Mouse (Mus musculus): ENCODE data around the gene Sephs1.
A peak's percentile ranks its signal among the peaks of the same experiment; 100 is the strongest.
"Not testable (repeated sequence)": the region's sequence is repeated elsewhere in the genome, so short reads cannot be mapped to it uniquely, and the experiment has no call there.

Gene Sephs1

DNA sequence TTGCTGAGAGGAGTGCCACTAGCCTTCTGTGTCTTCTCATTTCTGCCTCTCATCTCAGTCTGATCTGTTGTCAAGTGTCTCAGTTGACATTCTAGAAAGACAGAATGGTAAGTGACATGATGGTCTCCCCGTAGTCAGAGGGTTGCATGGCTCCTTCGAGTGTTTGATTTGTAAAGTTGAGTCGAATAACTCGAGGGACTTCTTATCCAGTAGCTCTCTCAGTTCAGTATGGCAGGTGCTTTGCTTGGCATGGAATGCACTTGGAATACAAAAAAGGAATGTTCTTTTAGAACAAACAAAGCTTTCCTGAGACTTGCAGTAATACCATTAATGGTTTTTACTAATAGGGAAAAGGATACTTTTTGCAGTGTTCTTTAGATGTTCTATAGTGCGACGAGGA is 25.8 kb downstream of the Sephs1 start:
- DNase-seq (ENCODE audit: low read depth, low spot score), result no peak

DNA sequence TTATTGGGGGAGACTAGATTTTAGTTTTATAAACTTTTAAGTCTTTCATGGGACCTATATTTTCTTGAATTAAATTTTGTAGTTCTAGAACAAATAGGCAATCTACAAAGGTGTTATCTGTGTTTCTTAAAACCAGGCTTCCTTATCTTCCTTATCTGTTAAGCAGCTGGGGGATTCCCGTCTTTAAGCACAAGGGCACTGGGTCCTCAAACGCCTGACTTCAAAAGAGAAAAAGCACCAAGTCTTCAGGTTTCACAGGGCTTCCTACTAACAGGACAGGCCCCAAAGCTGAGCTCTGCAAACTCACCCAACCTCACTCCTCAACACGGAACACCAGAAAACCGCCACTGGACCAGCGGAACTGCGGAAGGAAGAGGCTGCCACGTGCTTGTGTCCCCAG is 26.6 kb downstream of the Sephs1 start:
- no peak for DNase-seq (ENCODE audit: low read depth, low spot score)

DNA sequence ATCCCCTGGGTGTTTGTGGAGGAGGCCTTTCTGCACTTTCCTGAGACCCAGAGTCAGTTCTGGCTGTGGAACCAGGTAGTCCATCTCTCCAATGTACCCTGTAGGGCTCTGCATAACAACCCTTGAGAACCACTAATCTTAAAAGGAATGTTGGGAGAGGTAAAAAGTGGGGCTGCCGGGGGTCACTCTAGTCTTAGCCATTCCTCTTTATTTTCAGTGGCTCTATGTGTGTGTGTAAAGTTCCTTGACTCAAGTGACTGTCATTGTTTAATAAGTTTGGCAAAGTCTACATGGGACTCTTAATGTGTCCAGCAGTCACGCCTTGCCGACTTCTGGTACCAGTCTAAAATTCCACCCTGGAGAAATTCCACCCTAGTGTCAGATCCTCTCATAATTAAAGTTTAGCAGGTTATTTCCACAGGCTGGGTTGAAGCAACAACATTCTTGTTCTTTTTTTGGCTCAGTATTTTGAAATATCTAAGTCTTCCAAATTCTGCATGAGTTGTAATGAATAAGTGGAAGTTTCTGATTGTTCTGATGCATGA is 27.5 kb downstream of the Sephs1 start:
- DNase-seq (ENCODE audit: low read depth, low spot score), result no peak

DNA sequence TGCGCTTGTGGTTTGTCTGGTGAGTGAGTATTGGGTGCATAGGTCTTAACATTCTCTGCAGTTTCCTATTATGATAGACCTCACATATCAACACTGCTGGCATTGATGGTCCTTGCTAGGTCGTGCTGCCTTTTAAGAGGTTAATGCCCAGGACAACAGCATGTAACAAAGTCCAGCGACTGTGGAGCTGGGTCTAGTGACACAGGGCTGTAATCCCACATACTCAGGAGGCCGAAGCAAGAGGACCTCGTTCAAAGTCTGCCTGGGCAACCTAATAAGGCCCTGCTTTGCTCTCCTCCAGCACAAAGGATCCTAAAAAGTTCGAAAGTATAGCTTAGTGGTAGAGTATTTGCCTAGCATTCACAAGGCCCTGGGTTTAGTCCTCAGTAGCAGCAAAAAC is 28.5 kb downstream of the Sephs1 start:
- no peak for DNase-seq (ENCODE audit: low read depth, low spot score)

GRCm38 (mm10) chr2:4910521-4910920 is 29.2 kb downstream of the Sephs1 start:
- DNase-seq (ENCODE audit: low read depth, low spot score), result no peak

GRCm38 (mm10) chr2:4913949-4914348 is 32.6 kb downstream of the Sephs1 start:
- no peak for DNase-seq (ENCODE audit: low read depth, low spot score)

- no peak for DNase-seq (ENCODE audit: low read depth, low spot score)
These were observed 34.7 kb downstream of the Sephs1 start for GRCm38 (mm10) chr2:4916037-4916436.

- DNase-seq (ENCODE audit: low read depth, low spot score), result no peak
These were observed 36.1 kb downstream of the Sephs1 start for GRCm38 (mm10) chr2:4917326-4918021.

GRCm38 (mm10) chr2:4918860-4919739 is 37.7 kb downstream of the Sephs1 start, which contains the start of gene Phyh:
TSS of gene Phyh (plus strand) at chr2:4919019.
- DNase-seq (ENCODE audit: low read depth, low spot score), result peak; percentile 65

- no peak for DNase-seq (ENCODE audit: low read depth, low spot score)
These were observed 39.7 kb downstream of the Sephs1 start for GRCm38 (mm10) chr2:4921019-4921418.

DNA sequence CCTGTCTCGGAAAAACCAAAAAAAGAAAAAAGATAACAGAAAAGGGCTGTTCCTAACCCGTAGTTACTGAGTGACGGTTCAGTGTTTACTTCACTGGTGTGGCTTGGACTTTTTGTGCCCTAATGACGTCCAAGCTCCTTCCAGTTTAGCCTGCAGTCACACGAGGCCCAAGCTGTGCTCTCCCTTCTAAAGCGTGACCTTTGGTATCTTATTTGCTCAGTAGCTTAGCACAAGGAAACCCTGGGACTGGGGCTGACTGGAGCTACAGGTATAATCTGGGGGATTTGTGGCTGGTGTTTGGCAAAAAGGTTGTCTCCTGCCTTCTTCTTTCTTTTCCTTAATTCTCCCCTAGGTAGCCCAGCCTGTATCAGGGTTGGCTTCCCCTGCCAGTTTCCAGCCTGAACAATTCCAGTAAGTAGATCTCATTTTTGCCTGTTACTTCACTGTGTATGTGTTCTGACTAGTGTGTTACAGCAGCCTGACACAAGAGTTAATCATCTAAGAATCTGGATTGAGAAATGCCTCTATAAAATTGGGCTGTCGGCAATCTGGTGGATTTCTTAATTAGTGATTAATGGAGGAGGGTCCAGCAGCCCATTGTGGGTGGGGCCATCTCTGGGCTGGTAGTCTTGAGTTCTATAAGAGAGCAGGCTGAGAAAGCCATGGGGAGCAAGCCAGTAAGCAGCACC is 41.3 kb downstream of the Sephs1 start:
- no peak for DNase-seq (ENCODE audit: low read depth, low spot score)

- DNase-seq (ENCODE audit: low read depth, low spot score), result no peak
These were observed 46.0 kb downstream of the Sephs1 start for GRCm38 (mm10) chr2:4927391-4927790.

DNA sequence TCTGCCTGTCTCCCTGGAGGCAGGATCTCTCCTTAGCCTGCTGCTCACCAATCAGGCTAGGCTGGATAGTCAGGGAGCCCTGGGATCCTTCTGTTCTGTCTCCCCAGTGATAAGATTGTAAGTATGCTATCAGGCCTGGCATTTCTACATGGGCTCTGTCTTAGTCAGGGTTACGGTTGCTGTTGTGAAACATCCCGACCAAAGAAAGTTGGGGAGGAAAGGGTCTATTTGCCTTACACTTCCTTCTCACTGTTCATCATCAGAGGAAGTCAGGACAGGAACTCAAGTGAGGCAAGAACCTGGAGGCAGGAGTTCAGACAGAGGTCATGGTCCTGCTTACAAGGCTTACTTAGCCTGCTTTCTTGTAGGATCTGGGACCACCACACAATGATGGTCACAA is 47.9 kb downstream of the Sephs1 start:
- DNase-seq (ENCODE audit: low read depth, low spot score), result no peak

DNA sequence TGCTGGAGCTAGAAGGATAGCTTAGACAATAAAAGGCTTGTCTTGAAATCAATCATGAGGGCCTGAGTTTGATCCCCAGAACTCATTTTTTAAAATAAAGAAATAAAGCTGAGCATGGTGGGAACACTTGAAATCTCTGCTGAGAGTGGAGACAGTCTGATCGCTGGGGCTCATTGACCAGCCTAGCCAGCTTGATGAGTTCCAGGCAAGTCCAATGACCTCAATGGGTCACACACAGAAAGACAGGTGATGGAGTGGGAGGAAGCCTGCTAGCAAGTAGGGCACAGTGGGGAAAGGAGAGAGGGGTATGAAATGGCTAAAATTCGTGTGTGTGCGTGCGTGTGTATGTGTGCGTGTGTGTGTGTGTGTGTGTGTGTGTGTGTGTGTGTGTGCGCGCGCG is 53.2 kb downstream of the Sephs1 start:
- DNase-seq (ENCODE audit: low read depth, low spot score), result no peak

- no peak for DNase-seq (ENCODE audit: low read depth, low spot score)
These were observed 56.6 kb downstream of the Sephs1 start for GRCm38 (mm10) chr2:4937931-4938330.

DNA sequence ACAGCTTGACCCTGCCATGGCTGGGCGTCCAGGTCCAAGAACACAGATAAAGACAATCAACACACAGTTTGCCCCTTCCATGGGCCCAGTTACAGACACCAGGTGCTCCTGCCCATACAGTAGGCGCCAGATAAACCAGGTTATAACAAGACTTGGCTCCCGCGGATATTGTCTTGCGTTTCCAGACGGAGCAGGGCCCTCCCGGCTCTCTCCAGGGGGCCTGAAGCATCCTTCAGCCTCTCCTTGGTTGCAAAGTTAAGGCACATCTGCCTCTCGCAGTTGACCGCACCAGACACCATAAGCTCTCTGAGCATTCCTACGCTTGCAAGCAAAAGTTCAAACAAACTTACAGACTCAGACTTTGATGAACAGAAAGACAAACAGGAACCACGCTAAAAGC is 59.5 kb downstream of the Sephs1 start:
- no peak for DNase-seq (ENCODE audit: low read depth, low spot score)

DNA sequence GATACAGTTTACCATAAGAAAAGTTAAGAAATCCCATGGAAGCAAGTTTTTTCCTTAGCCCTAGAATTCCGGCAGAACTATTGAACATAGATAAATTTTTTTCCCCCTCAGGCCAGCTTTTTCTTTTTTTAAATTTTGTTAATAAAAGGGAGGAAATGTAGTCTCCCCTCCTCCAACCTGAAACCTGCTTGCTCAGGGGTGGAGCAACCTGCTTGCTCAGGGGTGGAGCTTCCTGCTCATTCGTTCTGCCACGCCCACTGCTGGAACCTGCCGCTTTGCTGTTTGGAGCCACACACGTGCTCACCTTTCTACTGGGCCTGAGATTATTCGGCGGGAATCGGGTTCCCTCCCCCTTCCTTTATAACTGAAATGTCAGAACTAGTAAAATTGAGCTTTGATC is 68.3 kb downstream of the Sephs1 start:
- DNase-seq (ENCODE audit: low read depth, low spot score), result not testable (repeated sequence)

- DNase-seq (ENCODE audit: low read depth, low spot score), result no peak
These were observed 69.6 kb downstream of the Sephs1 start for GRCm38 (mm10) chr2:4950986-4951385.

- no peak for DNase-seq (ENCODE audit: low read depth, low spot score)
These were observed 72.9 kb downstream of the Sephs1 start for GRCm38 (mm10) chr2:4954216-4954760.

GRCm38 (mm10) chr2:4958039-4958438 is 76.7 kb downstream of the Sephs1 start:
- no peak for DNase-seq (ENCODE audit: low read depth, low spot score)
